Mouse (Mus musculus): Measurements from ENCODE around the gene Jund.

The Jund gene

DNA sequence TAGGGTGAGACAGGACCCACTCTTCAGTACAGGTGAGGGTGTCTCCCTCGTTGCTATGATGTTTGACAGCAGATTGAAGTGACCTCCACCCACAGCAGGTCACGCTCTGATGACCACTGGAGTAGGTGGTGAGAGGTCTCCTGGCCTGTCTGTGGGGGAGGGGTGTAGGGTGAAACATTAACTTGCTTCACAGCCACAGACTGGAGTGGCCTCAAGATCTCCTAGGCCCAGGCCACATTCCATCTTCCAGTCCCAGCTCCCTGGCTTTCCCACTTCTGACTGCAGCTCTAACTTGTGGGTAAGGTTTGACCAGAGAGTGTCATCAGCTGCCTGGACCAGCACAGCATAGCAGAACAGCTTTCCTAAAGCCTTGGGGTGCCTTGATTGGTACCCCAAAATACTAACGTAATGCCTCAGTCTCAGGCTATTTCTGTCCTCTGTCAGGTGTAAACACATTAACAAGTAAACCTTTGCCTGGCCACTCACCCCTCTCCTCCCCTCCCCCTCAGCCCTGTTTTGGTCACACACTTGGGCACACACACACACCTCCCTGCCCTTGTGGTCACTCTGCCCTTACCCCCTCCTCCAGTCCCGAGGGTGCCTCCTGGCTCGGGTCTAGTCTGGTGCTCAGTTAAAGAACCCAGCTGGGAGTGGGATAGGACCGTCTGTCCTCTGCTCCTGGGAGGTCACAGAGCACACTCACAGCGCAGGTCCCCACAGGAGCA, 24.9 kb downstream of the Jund start, which contains the start of gene Pde4c:
Pde4c (plus strand) TSS at position 235 of the 725 bp plus-strand sequence.
- TF ChIP-seq GATA4 (IDR thresholded peaks at IDR 0.05; ENCODE audit: insufficient replicate concordance, low read length): no peak

DNA sequence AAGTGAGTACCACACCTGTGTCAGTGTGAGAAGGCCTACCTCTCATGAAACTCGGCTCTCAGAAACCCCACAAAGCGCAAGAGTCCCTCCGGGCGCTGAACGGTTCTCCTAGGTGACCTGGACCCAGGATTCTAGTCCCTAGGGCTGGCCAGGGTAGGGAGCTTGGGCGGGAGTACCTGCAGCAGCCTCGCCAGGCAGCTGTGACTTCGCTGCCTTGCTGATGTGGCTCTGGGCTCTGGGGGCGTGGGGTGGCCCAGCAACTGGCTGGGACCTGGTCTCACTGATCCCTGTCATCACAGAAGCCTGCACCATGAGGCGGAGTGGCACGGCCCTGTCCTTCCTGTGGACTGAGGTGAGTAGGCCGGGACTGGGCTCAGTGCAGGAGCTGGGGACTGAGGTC, 25.5 kb downstream of the Jund start:
- no peak for TF ChIP-seq GATA4 (IDR thresholded peaks at IDR 0.05; ENCODE audit: insufficient replicate concordance, low read length)

DNA sequence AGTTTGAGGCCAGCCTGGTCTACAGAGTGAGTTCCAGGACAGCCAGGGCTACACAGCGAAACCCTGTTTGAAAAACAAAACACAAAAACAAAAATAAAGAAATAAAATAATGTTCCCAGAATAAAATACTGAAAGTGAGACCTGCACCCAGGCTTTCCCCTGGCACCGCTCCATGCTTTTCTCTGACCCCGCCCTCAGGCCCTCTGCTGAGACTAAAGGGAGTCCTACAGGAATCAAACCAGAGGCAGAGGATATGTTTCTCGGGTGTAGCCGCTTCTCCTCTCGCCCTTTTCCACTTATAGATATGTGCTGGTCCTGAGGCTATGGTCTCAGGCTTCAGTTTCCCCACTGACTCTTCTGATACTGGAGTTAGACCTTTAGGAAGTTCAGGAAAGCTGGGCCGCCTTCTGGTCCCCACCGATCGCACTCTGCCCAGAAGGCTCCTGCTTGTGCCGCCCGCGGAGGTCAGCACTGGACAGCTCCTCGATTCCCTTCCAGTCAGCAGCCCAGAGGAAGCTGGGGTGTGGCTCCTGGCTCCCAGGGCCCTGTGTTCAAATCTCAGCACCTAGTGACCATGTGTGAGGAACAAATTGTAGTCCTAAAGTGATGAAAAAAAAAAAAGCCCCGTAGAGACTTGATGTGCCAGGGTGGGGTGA, 27.2 kb downstream of the Jund start:
- no peak for TF ChIP-seq GATA4 (IDR thresholded peaks at IDR 0.05; ENCODE audit: insufficient replicate concordance, low read length)

- TF ChIP-seq GATA4 (IDR thresholded peaks at IDR 0.05; ENCODE audit: insufficient replicate concordance, low read length): no peak
These were observed 28.0 kb downstream of the Jund start for GRCm38 (mm10) chr8:70726721-70727120.

DNA sequence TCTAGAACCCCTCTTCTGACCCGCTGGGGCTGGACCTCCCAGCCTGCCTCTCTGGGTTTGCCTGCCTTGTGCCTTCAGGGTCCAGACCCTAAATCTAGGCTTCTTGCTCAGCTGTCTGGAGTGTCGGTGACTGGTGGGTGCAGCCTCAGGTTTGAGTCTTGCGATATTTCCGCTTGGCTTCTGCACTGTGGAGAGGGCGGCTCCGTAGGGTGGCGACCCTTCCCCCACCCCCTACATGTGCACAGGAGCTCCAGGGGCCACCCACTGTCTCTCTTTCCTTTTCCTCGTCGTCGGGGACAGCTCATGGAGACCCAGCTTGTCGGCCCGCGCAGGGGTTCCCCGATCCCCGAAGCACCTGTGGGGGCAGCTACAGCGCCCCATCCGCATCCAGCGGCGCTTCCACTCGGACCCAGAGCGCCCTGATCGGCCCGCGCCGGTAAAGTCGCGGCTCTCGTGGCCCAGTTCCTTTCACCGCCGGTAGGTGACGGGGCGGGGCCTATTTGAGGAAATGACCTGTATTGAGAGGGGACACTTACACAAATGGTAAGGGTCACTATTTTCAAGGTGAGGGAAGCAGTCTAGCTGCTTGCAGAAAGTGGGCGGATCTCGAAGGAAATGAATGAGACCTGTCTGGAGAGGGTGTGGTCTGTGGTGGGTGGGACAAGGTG, 31.2 kb downstream of the Jund start:
- no peak for TF ChIP-seq GATA4 (IDR thresholded peaks at IDR 0.05; ENCODE audit: insufficient replicate concordance, low read length)

DNA sequence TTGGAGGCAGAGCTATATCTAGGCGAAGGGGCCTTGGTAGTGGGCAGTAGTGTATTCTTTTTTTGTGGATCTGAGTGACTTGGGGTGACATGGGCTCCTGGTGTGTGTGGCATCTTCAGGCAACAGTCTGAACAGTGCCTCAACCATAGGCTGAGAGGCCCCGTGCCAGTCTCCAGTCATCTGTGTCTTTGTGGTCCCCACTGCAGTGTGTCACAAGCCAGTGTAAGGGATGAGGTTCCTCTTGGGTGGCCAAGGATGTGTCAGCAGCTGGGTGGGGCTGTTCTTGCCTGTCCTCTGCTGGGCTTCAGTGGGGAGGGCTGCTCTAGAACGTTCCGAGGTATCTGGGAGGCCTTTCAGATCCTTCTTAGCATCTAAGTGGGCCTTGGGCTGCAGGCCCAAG, 32.2 kb downstream of the Jund start:
- TF ChIP-seq GATA4 (IDR thresholded peaks at IDR 0.05; ENCODE audit: insufficient replicate concordance, low read length): no peak

GRCm38 (mm10) chr8:70737705-70738104, 39.0 kb downstream of the Jund start:
- no peak for TF ChIP-seq GATA4 (IDR thresholded peaks at IDR 0.05; ENCODE audit: insufficient replicate concordance, low read length)

- TF ChIP-seq GATA4 (IDR thresholded peaks at IDR 0.05; ENCODE audit: insufficient replicate concordance, low read length): no peak
These were observed 39.5 kb downstream of the Jund start for GRCm38 (mm10) chr8:70738211-70738610.

- no peak for TF ChIP-seq GATA4 (IDR thresholded peaks at IDR 0.05; ENCODE audit: insufficient replicate concordance, low read length)
These were observed 42.9 kb downstream of the Jund start for GRCm38 (mm10) chr8:70741661-70742060.

DNA sequence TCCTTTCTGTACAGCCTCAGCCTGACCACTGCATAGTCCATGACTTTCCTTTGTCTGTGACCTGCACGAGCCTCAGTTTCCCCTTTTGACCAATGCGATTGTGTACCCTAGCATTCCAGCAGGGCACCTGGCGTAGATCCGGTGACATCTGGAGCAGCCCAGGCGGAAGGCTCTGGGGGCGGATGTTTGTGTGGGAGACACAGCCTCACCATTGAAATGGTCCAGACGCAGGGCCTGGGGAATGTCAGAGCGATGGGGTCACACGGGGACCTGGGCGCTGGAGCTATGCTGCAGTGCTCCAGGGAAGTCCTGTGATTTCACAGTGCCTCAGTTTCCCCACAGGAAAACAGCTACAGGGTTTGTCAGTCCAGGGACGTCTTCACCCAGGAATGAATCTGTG, 43.4 kb downstream of the Jund start:
- no peak for TF ChIP-seq GATA4 (IDR thresholded peaks at IDR 0.05; ENCODE audit: insufficient replicate concordance, low read length)

DNA sequence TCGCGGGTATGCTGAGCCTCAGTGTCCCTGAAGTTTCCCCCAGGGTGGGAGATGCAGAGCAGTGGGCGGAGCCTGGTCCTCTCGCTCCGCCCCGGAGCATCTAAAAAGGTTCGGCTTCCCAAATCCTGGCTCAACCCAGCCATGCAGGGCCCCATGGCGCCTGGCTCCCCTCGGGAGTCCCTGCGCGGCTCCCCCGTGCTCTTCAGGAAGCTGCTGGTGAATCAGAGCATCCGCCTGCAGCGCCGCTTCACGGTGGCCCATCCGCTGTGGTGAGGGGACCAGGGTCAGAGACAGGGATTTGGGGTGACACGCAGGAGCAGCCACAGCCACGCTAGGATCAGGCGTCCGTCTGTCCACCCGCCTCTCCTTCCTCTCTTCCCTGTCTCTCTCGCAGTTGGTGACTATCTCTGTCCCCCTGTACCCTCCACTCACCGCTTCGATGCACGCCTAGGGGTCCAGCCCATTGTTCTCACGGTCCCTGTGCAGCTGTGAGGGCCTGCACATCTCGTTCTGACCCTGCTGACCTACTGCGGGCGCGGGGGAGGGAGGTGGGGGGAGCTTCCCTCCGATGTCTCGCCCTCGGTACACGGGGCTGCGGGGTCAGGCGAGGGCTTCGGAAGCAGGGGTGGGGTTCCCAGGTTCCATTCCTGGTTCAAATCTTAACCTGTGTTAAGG, 44.4 kb downstream of the Jund start:
- TF ChIP-seq GATA4 (IDR thresholded peaks at IDR 0.05; ENCODE audit: insufficient replicate concordance, low read length): no peak

GRCm38 (mm10) chr8:70743656-70744590, 45.2 kb downstream of the Jund start:
- no peak; the same call in 1 of the 2 replicates for TF ChIP-seq GATA4 (IDR thresholded peaks at IDR 0.05; ENCODE audit: insufficient replicate concordance, low read length)

- TF ChIP-seq GATA4 (IDR thresholded peaks at IDR 0.05; ENCODE audit: insufficient replicate concordance, low read length): no peak
These were observed 46.1 kb downstream of the Jund start for GRCm38 (mm10) chr8:70744806-70745205.

DNA sequence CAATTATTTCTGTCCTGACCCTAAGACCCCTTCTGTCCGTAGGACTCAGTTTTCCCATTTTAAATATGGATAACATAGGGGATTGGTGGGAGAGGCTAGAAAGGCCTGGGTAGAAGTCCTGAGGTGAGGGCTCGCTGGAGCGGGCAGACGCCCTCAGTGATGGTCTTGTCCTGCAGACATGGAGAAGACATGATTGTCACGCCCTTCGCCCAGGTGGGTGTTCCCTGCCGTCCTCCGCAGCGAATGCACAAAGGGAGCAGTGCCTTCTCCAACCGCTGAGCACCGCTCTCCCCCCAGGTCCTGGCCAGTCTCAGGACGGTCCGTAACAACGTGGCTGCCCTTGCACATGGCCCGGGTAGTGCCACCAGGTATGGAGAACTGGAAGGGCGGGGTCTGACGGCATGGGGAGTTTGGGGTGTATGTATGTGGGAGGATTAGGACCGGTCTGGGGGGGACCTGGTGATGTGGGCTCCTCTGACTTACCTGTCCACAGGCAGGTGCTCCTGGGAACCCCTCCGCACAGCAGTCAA, 47.0 kb downstream of the Jund start:
- no peak for TF ChIP-seq GATA4 (IDR thresholded peaks at IDR 0.05; ENCODE audit: insufficient replicate concordance, low read length)

Data from liver, adult (tissue).